7 mouse cellular contexts compared by ENCODE assay signal in genomic region chr1:60565270-60565920, GRCm38 (mm10). TPM values are rescaled to one million over a fixed set of nuclear protein-coding genes. Genes with fewer than 3 reads are reported as not detected.
A peak's percentile ranks its signal among the peaks of the same experiment; 100 is the strongest.
DNase-seq lines count a peak whose midpoint lies in the region; ATAC-seq lines count a peak whose summit lies in the region.

No protein-coding gene starts in this region.

- H3K9ac ChIP-seq in embryonic facial prominence, embryonic 11.5 days (replicated peaks; ENCODE audit: low read length), result peak overlapping the region; percentile 94
- H3K9ac ChIP-seq in stomach, embryonic 16.5 days (ENCODE audit: low read length), result peak overlapping the region; percentile 89

- H3K27ac ChIP-seq in embryonic facial prominence, embryonic 11.5 days (replicated peaks; ENCODE audit: low read depth, low read length), result no peak overlapping the region; the same call in 1 of the 2 replicates
- peak overlapping the region; percentile 91 for H3K27ac ChIP-seq in stomach, embryonic 16.5 days (ENCODE audit: low read length)

- no peaks in the 10 kb centered on the region for H3K36me3 ChIP-seq in embryonic facial prominence, embryonic 11.5 days (replicated peaks; ENCODE audit: control insufficient read depth, insufficient read depth, low read depth, low read length)
- peaks cover 7% of the 10 kb centered on the region; the same call in 1 of the 2 replicates for H3K36me3 ChIP-seq in stomach, embryonic 16.5 days (ENCODE audit: control insufficient read depth, insufficient read depth, low read length)

- H3K4me3 ChIP-seq in embryonic facial prominence, embryonic 11.5 days (ENCODE audit: low read depth, low read length), result peak overlapping the region; percentile 92
- peak overlapping the region; percentile 84 for H3K4me3 ChIP-seq in stomach, embryonic 16.5 days (replicated peaks; ENCODE audit: low read length)

- intact Hi-C loops in heart, postnatal 10 days (cut with DNase I), result loop anchor here (5.0 kb wide), 2 partner anchors 102 to 152 kb away; partner anchors contain the start of gene Cd28

- no peaks in the 10 kb centered on the region for H3K9me3 ChIP-seq in embryonic facial prominence, embryonic 11.5 days (replicated peaks; ENCODE audit: control insufficient read depth, low read length)
- peaks cover 6% of the 10 kb centered on the region; the same call in 1 of the 2 replicates for H3K9me3 ChIP-seq in stomach, embryonic 16.5 days (replicated peaks; ENCODE audit: control insufficient read depth, low read length)

- peak; percentile 86 for DNase-seq in R1 (ENCODE audit: low read depth, low spot score)
- DNase-seq in embryonic facial prominence, embryonic 11.5 days (ENCODE audit: low spot score), result peak; percentile 67
- peak; percentile 54 to 64 for DNase-seq in heart, postnatal 10 days
- DNase-seq in kidney, postnatal 4 days, result peak; percentile 22 to 46

- ATAC-seq in CD4-positive, CD25-positive, alpha-beta regulatory T cell, adult 4 months, result peak; percentile 47
- ATAC-seq in embryonic facial prominence, embryonic 11.5 days (replicated peaks; ENCODE audit: insufficient number of reproducible peaks, low FRiP score, low TSS enrichment, low read depth), result no peak
- peak; percentile 54; the same call in 1 of the 2 replicates for ATAC-seq in megakaryocyte-erythroid progenitor cell, adult 5-6 weeks (replicated peaks; ENCODE audit: low FRiP score, low TSS enrichment, poor library complexity, severe bottlenecking)
- ATAC-seq in stomach, embryonic 16.5 days (ENCODE audit: insufficient read depth, low FRiP score), result no peak

- H3K4me2 ChIP-seq in embryonic facial prominence, embryonic 11.5 days (ENCODE audit: low read depth, low read length), result peak overlapping the region; percentile 78
- peak overlapping the region; percentile 77 for H3K4me2 ChIP-seq in stomach, embryonic 16.5 days (ENCODE audit: low read depth, low read length)

- 1% methylated on average over 13 of the region's 13 CpGs for whole genome bisulfite sequencing in embryonic facial prominence, embryonic 11.5 days
- WGBS in stomach, embryonic 16.5 days, result under 1% methylated on average over 13 of the region's 13 CpGs

- H3K27me3 ChIP-seq in embryonic facial prominence, embryonic 11.5 days (ENCODE audit: control insufficient read depth, insufficient read depth, low read length), result no peaks in the 10 kb centered on the region
- H3K27me3 ChIP-seq in stomach, embryonic 16.5 days (ENCODE audit: control insufficient read depth, insufficient read depth, low read length), result no peaks in the 10 kb centered on the region

- H3K4me1 ChIP-seq in embryonic facial prominence, embryonic 11.5 days (ENCODE audit: control insufficient read depth, insufficient read depth, low read length), result no peaks in the 10 kb centered on the region
- peaks cover 8% of the 10 kb centered on the region for H3K4me1 ChIP-seq in stomach, embryonic 16.5 days (ENCODE audit: control insufficient read depth, insufficient read depth, low read length)

RNA-seq across cellular contexts. Expression of gene Raph1, which starts 1.5 kb away (rescaled TPM):
- 1 to 10 TPM; 3.5 to 4.2 TPM for polyA plus RNA-seq in CD4-positive, CD25-positive, alpha-beta regulatory T cell, adult 4 months (2017; shearing (Covaris generic))
- 23.1 and 25.5 TPM in 2 replicates for polyA plus RNA-seq in embryonic facial prominence, embryonic 11.5 days (2014; fragmentation: Nextera tagmentation; extraction: Ambion mirVana)
- 100 to 1,000 TPM; 132 to 182 TPM for total RNA-seq in heart, postnatal 10 days (2021)
- total RNA-seq in megakaryocyte-erythroid progenitor cell, adult 5-6 weeks (2014; fragmentation: Nextera tagmentation), result 1.3 TPM in 2 replicates
- 0.23 TPM in 2 replicates for total RNA-seq in megakaryocyte-erythroid progenitor cell, adult 5-6 weeks (2017)
- polyA plus RNA-seq in stomach, embryonic 16.5 days (2015; fragmentation: Nextera tagmentation; extraction: Ambion mirVana), result 24.1 and 26.5 TPM in 2 replicates

Comparison
In these comparisons a context has a peak if more than half of its experiments do, and no peak if none do; other contexts are left out.
1. ATAC-seq: peak in CD4-positive, CD25-positive, alpha-beta regulatory T cell, adult 4 months (single experiment) and megakaryocyte-erythroid progenitor cell, adult 5-6 weeks (single experiment); none in embryonic facial prominence, embryonic 11.5 days (single experiment) and stomach, embryonic 16.5 days (single experiment).
2. DNase-seq: peak in every context shown above with its lines; median percentile 86 in R1; 67 in embryonic facial prominence, embryonic 11.5 days; 59 in heart, postnatal 10 days; 34 in kidney, postnatal 4 days.